Mouse (Mus musculus): ENCODE measurements around the gene Efcab6.

- no peak for TF ChIP-seq MAFK (IDR thresholded peaks at IDR 0.05; ENCODE audit: insufficient read depth, low read depth, low read length)
- TF ChIP-seq ZC3H11A (IDR thresholded peaks at IDR 0.05; ENCODE audit: borderline replicate concordance, low read depth, low read length), result no peak
- TF ChIP-seq HCFC1 (IDR thresholded peaks at IDR 0.05; ENCODE audit: borderline replicate concordance, insufficient read depth, low read length), result no peak
- no peak for TF ChIP-seq ZNF384 (IDR thresholded peaks at IDR 0.05; ENCODE audit: low read depth, low read length)
Observed at GRCm38 (mm10) chr15:84024851-84025250, 40.3 kb downstream of the Efcab6 start.

Data from ES-E14 (cell line).